In genomic region chr15:81030891-81031425, GRCm38 (mm10) we compare ENCODE assay signal across 18 mouse cellular contexts. TPM values are rescaled to one million over a fixed set of nuclear protein-coding genes. Genes with fewer than 3 reads are reported as not detected.
DNase-seq lines count a peak whose midpoint lies in the region; ATAC-seq lines count a peak whose summit lies in the region.
"Had no signal": no experiment of that assay in that cellular context is flagged by ENCODE, and none has a peak within 500 bp of the region (broad histone marks: within the 10 kb centered on the region; RNA-seq: fewer than 3 reads in every experiment).

No protein-coding gene starts in this region.

- no peak for ATAC-seq in forebrain, embryonic 15.5 days (replicated peaks)
- no peak for ATAC-seq in intestine, embryonic 16.5 days
- ATAC-seq in intestine, embryonic 15.5 days: no peak
- ATAC-seq: forebrain, postnatal 0 days; liver, embryonic 12.5 days had no signal

- peak overlapping the region; percentile 41; the same call in 1 of the 2 replicates for H3K27ac ChIP-seq in forebrain, embryonic 10.5 days
- H3K27ac ChIP-seq in forebrain, embryonic 15.5 days (replicated peaks): no peak overlapping the region
- H3K27ac ChIP-seq in intestine, embryonic 16.5 days (ENCODE audit: low read length): no peak overlapping the region
- H3K27ac ChIP-seq in intestine, embryonic 15.5 days: no peak overlapping the region
- H3K27ac ChIP-seq in embryonic facial prominence, embryonic 10.5 days (replicated peaks): peak overlapping the region; percentile 30; the same call in 1 of the 2 replicates
- H3K27ac ChIP-seq: hindbrain, embryonic 12.5 days; kidney, postnatal 0 days; liver, embryonic 12.5 days; neural tube, embryonic 15.5 days; stomach, embryonic 15.5 days had no signal

- no peak for DNase-seq in forebrain, embryonic 10.5 days (ENCODE audit: extremely low spot score, low spot score)
- DNase-seq in embryonic facial prominence, embryonic 10.5 days (ENCODE audit: low spot score): no peak
- peak; percentile 46 for DNase-seq in kidney, postnatal 14 days
- DNase-seq in embryo, embryonic 9.5 days (ENCODE audit: extremely low spot score): no peak
- no peak for DNase-seq in testis, postnatal 10 days (ENCODE audit: low spot score)
- DNase-seq: adrenal gland, postnatal 14 days; cerebellum, postnatal 10 days; forebrain, postnatal 0 days; lung, adult 2 months; lung, postnatal 4 days had no signal

- no peaks in the 10 kb centered on the region for H3K27me3 ChIP-seq in forebrain, embryonic 10.5 days (ENCODE audit: poor library complexity, severe bottlenecking)
- H3K27me3 ChIP-seq in forebrain, embryonic 15.5 days: no peaks in the 10 kb centered on the region
- H3K27me3 ChIP-seq in intestine, embryonic 16.5 days (replicated peaks; ENCODE audit: control insufficient read depth, insufficient read depth, low read length): no peaks in the 10 kb centered on the region
- no peaks in the 10 kb centered on the region for H3K27me3 ChIP-seq in intestine, embryonic 15.5 days (replicated peaks)
- no peaks in the 10 kb centered on the region for H3K27me3 ChIP-seq in embryonic facial prominence, embryonic 10.5 days (replicated peaks; ENCODE audit: low read depth, poor library complexity, severe bottlenecking)
- H3K27me3 ChIP-seq: hindbrain, embryonic 12.5 days; liver, embryonic 12.5 days; neural tube, embryonic 15.5 days; stomach, embryonic 15.5 days had no signal

- H3K36me3 ChIP-seq in forebrain, embryonic 10.5 days (replicated peaks): no peaks in the 10 kb centered on the region
- no peaks in the 10 kb centered on the region for H3K36me3 ChIP-seq in forebrain, embryonic 15.5 days
- H3K36me3 ChIP-seq in intestine, embryonic 16.5 days (ENCODE audit: control insufficient read depth, insufficient read depth, low read length): no peaks in the 10 kb centered on the region
- no peaks in the 10 kb centered on the region for H3K36me3 ChIP-seq in intestine, embryonic 15.5 days
- H3K36me3 ChIP-seq in embryonic facial prominence, embryonic 10.5 days (replicated peaks): no peaks in the 10 kb centered on the region
- H3K36me3 ChIP-seq: hindbrain, embryonic 12.5 days; liver, embryonic 12.5 days; neural tube, embryonic 15.5 days; stomach, embryonic 15.5 days had no signal

- 62% methylated on average over 10 of the region's 10 CpGs for WGBS in forebrain, embryonic 10.5 days
- WGBS in forebrain, embryonic 15.5 days: 62% methylated on average over 10 of the region's 10 CpGs
- WGBS in intestine, embryonic 16.5 days: 70% methylated on average over 10 of the region's 10 CpGs
- WGBS in intestine, embryonic 15.5 days: 69% methylated on average over 10 of the region's 10 CpGs
- 70% methylated on average over 10 of the region's 10 CpGs for WGBS in embryonic facial prominence, embryonic 10.5 days

- peaks cover 60% of the 10 kb centered on the region for H3K4me1 ChIP-seq in forebrain, embryonic 10.5 days
- peaks cover 10% of the 10 kb centered on the region; the same call in 1 of the 2 replicates for H3K4me1 ChIP-seq in forebrain, embryonic 15.5 days
- peaks cover 42% of the 10 kb centered on the region for H3K4me1 ChIP-seq in intestine, embryonic 16.5 days (ENCODE audit: control insufficient read depth, insufficient read depth, low read length)
- peaks cover 43% of the 10 kb centered on the region for H3K4me1 ChIP-seq in intestine, embryonic 15.5 days (replicated peaks)
- H3K4me1 ChIP-seq in embryonic facial prominence, embryonic 10.5 days: peaks cover 68% of the 10 kb centered on the region

- no peak overlapping the region for H3K9ac ChIP-seq in forebrain, embryonic 15.5 days (replicated peaks)
- peak overlapping the region; percentile 46; the same call in 1 of the 2 replicates for H3K9ac ChIP-seq in intestine, embryonic 16.5 days (ENCODE audit: low read depth, low read length)
- H3K9ac ChIP-seq in intestine, embryonic 15.5 days: no peak overlapping the region
- H3K9ac ChIP-seq: forebrain, postnatal 0 days; hindbrain, embryonic 12.5 days; liver, embryonic 12.5 days; neural tube, embryonic 15.5 days; stomach, embryonic 15.5 days had no signal

- H3K4me3 ChIP-seq in forebrain, embryonic 10.5 days: no peak overlapping the region
- no peak overlapping the region for H3K4me3 ChIP-seq in forebrain, embryonic 15.5 days
- H3K4me3 ChIP-seq in intestine, embryonic 16.5 days (ENCODE audit: low read length): no peak overlapping the region
- no peak overlapping the region for H3K4me3 ChIP-seq in intestine, embryonic 15.5 days (replicated peaks)
- no peak overlapping the region for H3K4me3 ChIP-seq in embryonic facial prominence, embryonic 10.5 days
- H3K4me3 ChIP-seq: hindbrain, embryonic 12.5 days; liver, embryonic 12.5 days; neural tube, embryonic 15.5 days; stomach, embryonic 15.5 days had no signal

- no peaks in the 10 kb centered on the region for H3K9me3 ChIP-seq in forebrain, embryonic 10.5 days
- no peaks in the 10 kb centered on the region for H3K9me3 ChIP-seq in forebrain, embryonic 15.5 days
- no peaks in the 10 kb centered on the region for H3K9me3 ChIP-seq in intestine, embryonic 16.5 days (ENCODE audit: control insufficient read depth, low read length)
- H3K9me3 ChIP-seq in intestine, embryonic 15.5 days: no peaks in the 10 kb centered on the region
- no peaks in the 10 kb centered on the region for H3K9me3 ChIP-seq in embryonic facial prominence, embryonic 10.5 days
- H3K9me3 ChIP-seq: hindbrain, embryonic 12.5 days; liver, embryonic 12.5 days; neural tube, embryonic 15.5 days; stomach, embryonic 15.5 days had no signal

- H3K4me2 ChIP-seq in forebrain, embryonic 15.5 days (replicated peaks): no peak overlapping the region
- no peak overlapping the region for H3K4me2 ChIP-seq in intestine, embryonic 16.5 days (ENCODE audit: low read depth, low read length)
- no peak overlapping the region for H3K4me2 ChIP-seq in intestine, embryonic 15.5 days (replicated peaks)
- H3K4me2 ChIP-seq: hindbrain, embryonic 12.5 days; liver, embryonic 12.5 days; neural tube, embryonic 15.5 days; stomach, embryonic 15.5 days had no signal

RNA-seq across cellular contexts. Expression of gene Sgsm3, which starts 53.4 kb away (rescaled TPM):
- 35.5 and 36.9 TPM in 2 replicates for polyA plus RNA-seq in forebrain, embryonic 10.5 days (2016; fragmentation: Nextera tagmentation; extraction: Ambion mirVana)
- polyA plus RNA-seq in forebrain, embryonic 15.5 days (2015; fragmentation: Nextera tagmentation; extraction: Ambion mirVana): 56.3 and 56.6 TPM in 2 replicates
- polyA plus RNA-seq in intestine, embryonic 16.5 days (2015; fragmentation: Nextera tagmentation; extraction: Ambion mirVana): 30.9 and 33.9 TPM in 2 replicates
- 27.6 and 29.2 TPM in 2 replicates for polyA plus RNA-seq in intestine, embryonic 15.5 days (2015; fragmentation: Nextera tagmentation; extraction: Ambion mirVana)
- polyA plus RNA-seq in embryonic facial prominence, embryonic 10.5 days (2016; fragmentation: Nextera tagmentation; extraction: Ambion mirVana): 30.8 and 32.0 TPM in 2 replicates

Comparison
In these comparisons a context has a peak if more than half of its experiments do, and no peak if none do; other contexts are left out.
1. H3K27ac ChIP-seq: peak in forebrain, embryonic 10.5 days (single experiment) and embryonic facial prominence, embryonic 10.5 days (single experiment); none in forebrain, embryonic 15.5 days (single experiment), intestine, embryonic 16.5 days (single experiment) and intestine, embryonic 15.5 days (single experiment).